Mouse (Mus musculus) kidney, embryonic 14.5 days (tissue): ENCODE data around the gene Olfr1532-ps1. TPM values are rescaled to one million over a fixed set of nuclear protein-coding genes. Genes with fewer than 3 reads are reported as not detected.

Source experiments
- polyA plus RNA-seq: library from polyadenylated mRNA; unstranded; fragments of >200 nt; fragmentation: Nextera tagmentation; extraction: Ambion mirVana; gene quantifications from 2 replicates; pipeline ENCODE4 v1.2.1, GENCODE M21; 2014

Olfr1532-ps1 gene
- polyA plus RNA-seq, 1 experiment from 2014 or later = not detected

Other genes with a start within 250 kb of the Olfr1532-ps1 start
- gene Olfr693, start 227.4 kb upstream of the Olfr1532-ps1 start, polyA plus RNA-seq = not detected in 2 replicates
- not detected in 2 replicates for gene Olfr694, start 216.2 kb upstream of the Olfr1532-ps1 start, polyA plus RNA-seq
- not detected in 2 replicates for gene Olfr695, start 191.6 kb upstream of the Olfr1532-ps1 start, polyA plus RNA-seq
- not detected in 2 replicates for gene Olfr697, start 165.6 kb upstream of the Olfr1532-ps1 start, polyA plus RNA-seq
- not detected in 2 replicates for gene Olfr698, start 152.6 kb upstream of the Olfr1532-ps1 start, polyA plus RNA-seq
- not detected in 2 replicates for gene Olfr699, start 114.8 kb upstream of the Olfr1532-ps1 start, polyA plus RNA-seq
- not detected in 2 replicates for gene Olfr700, start 99.2 kb upstream of the Olfr1532-ps1 start, polyA plus RNA-seq
- gene Olfr701, start 93.9 kb upstream of the Olfr1532-ps1 start, polyA plus RNA-seq = not detected in 2 replicates
- gene Olfr702, start 74.1 kb upstream of the Olfr1532-ps1 start, polyA plus RNA-seq = not detected in 2 replicates
- gene Olfr703, start 64.6 kb upstream of the Olfr1532-ps1 start, polyA plus RNA-seq = not detected in 2 replicates
- not detected in 2 replicates for gene Olfr704, start 44.8 kb upstream of the Olfr1532-ps1 start, polyA plus RNA-seq
- gene Olfr705, start 31.1 kb upstream of the Olfr1532-ps1 start, polyA plus RNA-seq = not detected in 2 replicates
- gene Olfr706, start 19.8 kb upstream of the Olfr1532-ps1 start, polyA plus RNA-seq = not detected in 2 replicates
- not detected in 2 replicates for gene Olfr707, start 6.8 kb upstream of the Olfr1532-ps1 start, polyA plus RNA-seq
- not detected in 2 replicates for gene Olfr709-ps1, start 24.2 kb downstream of the Olfr1532-ps1 start, polyA plus RNA-seq
- gene Olfr710, start 40.3 kb downstream of the Olfr1532-ps1 start, polyA plus RNA-seq = not detected in 2 replicates
- not detected in 2 replicates for gene Olfr6, start 55.9 kb downstream of the Olfr1532-ps1 start, polyA plus RNA-seq
- not detected in 2 replicates for gene Olfr711, start 67.5 kb downstream of the Olfr1532-ps1 start, polyA plus RNA-seq
- not detected in 2 replicates for gene Olfr2, start 98.1 kb downstream of the Olfr1532-ps1 start, polyA plus RNA-seq
- not detected in 2 replicates for gene Olfr713, start 123.2 kb downstream of the Olfr1532-ps1 start, polyA plus RNA-seq
- gene Olfr714, start 163.0 kb downstream of the Olfr1532-ps1 start, polyA plus RNA-seq = not detected in 2 replicates
- gene Olfr17, start 185.2 kb downstream of the Olfr1532-ps1 start, polyA plus RNA-seq = not detected in 2 replicates
- not detected in 2 replicates for gene Olfr715b, start 202.4 kb downstream of the Olfr1532-ps1 start, polyA plus RNA-seq
- not detected in 2 replicates for gene Olfr715, start 223.1 kb downstream of the Olfr1532-ps1 start, polyA plus RNA-seq
- not detected in 2 replicates for gene Olfr716, start 230.3 kb downstream of the Olfr1532-ps1 start, polyA plus RNA-seq